Mouse (Mus musculus) intestine, embryonic 14.5 days (tissue): ENCODE results near the gene Rrp12. TPM values are rescaled to one million over a fixed set of nuclear protein-coding genes. Genes with fewer than 3 reads are reported as not detected.

ENCODE experiments used
- ATAC-seq: fragments of 200-750 bp; cut with Nextera tagmentation; replicated peaks from 2 replicates; pipeline ENCODE4 v1.8.0; 2017; ENCODE audit warnings: low read depth, moderate number of reproducible peaks, moderate TSS enrichment, moderate library complexity; ENCODE audit not compliant: low FRiP score, low TSS enrichment
- DNase-seq: peaks from one replicate; pipeline ENCODE4 v3.0.0-alpha.2; 2018; ENCODE audit warnings: low spot score
- H3K27ac ChIP-seq: fragments of 300-500 bp; sonication (generic); 2 replicates; pipeline ENCODE4 v1.5.1; 2014; ENCODE audit warnings: low read depth, mild to moderate bottlenecking, control low read depth
- H3K27me3 ChIP-seq: fragments of 300-500 bp; sonication (generic); replicated peaks from 2 replicates; pipeline ENCODE4 v1.6.1; 2014; ENCODE audit warnings: low read length, control low read depth; ENCODE audit not compliant: control insufficient read depth, insufficient read depth
- H3K36me3 ChIP-seq: fragments of 300-500 bp; sonication (generic); 2 replicates; pipeline ENCODE4 v1.6.1; 2014; ENCODE audit warnings: low read length, control low read depth; ENCODE audit not compliant: control insufficient read depth, insufficient read depth
- H3K4me1 ChIP-seq: fragments of 300-500 bp; sonication (generic); replicated peaks from 2 replicates; pipeline ENCODE4 v1.6.1; 2014; ENCODE audit warnings: low read length, control low read depth, mixed read lengths; ENCODE audit not compliant: control insufficient read depth, insufficient read depth
- H3K4me2 ChIP-seq: fragments of 300-500 bp; sonication (generic); 2 replicates; pipeline ENCODE4 v1.6.1; 2014; ENCODE audit warnings: low read length
- H3K4me3 ChIP-seq: fragments of 300-500 bp; sonication (generic); 2 replicates; pipeline ENCODE4 v1.5.1; 2014; ENCODE audit warnings: low read depth, low read length, control low read depth, mixed read lengths
- H3K9ac ChIP-seq: fragments of 300-500 bp; sonication (generic); 2 replicates; pipeline ENCODE4 v1.6.1; 2014; ENCODE audit warnings: mild to moderate bottlenecking, low read length
- H3K9me3 ChIP-seq: fragments of 300-500 bp; sonication (generic); 2 replicates; pipeline ENCODE4 v1.6.1; 2016; ENCODE audit warnings: low read length, control low read depth; ENCODE audit not compliant: control insufficient read depth
- WGBS: fragments of 180-500 bp; shearing (Covaris S2); extraction: QIAGEN DNeasy Blood & Tissue Kit; methylation state at CpG from one replicate; pipeline ENCODE4 v1.1.7; 2014; 5-methylcytosine and 5-hydroxymethylcytosine counted together
- polyA plus RNA-seq: library from polyadenylated mRNA; unstranded; fragments of >200 nt; fragmentation: Nextera tagmentation; extraction: Ambion mirVana; gene quantifications from 2 replicates; pipeline ENCODE4 v1.2.1, GENCODE M21; 2014

The Rrp12 gene
- polyA plus RNA-seq, 1 experiment from 2014 or later: 16.3 TPM

- Histone ChIP-seq H3K4me2 (peak overlapping the region; percentile 97), H3K27me3 (peaks cover 19% of the 10 kb centered on the region), H3K9ac (peak overlapping the region; percentile 64), H3K36me3 (no peaks in the 10 kb centered on the region), H3K4me1 (peaks cover 9% of the 10 kb centered on the region), H3K9me3 (no peaks in the 10 kb centered on the region), H3K4me3 (peak overlapping the region; percentile 63), H3K27ac (peak overlapping the region; percentile 87)
- WGBS: under 1% methylated on average over 85 of the region's 112 CpGs
- DNase-seq: peak; percentile 83
- peak; percentile 56 for ATAC-seq
Measured at GRCm38 (mm10) chr19:41830106-41831031, 65.6 kb downstream of the Rrp12 start.

GRCm38 (mm10) chr19:41829381-41830105 lies 66.4 kb downstream of the Rrp12 start, which contains the start of gene Frat1:
Gene Frat1, plus strand, starts transcription at chr19:41829970.
- Histone ChIP-seq H3K36me3 (no peaks in the 10 kb centered on the region), H3K4me3 (peak within 1 kb of the TSS; percentile 63), H3K9ac (peak within 1 kb of the TSS; percentile 64), H3K27ac (peak within 1 kb of the TSS; percentile 87), H3K9me3 (no peaks in the 10 kb centered on the region), H3K27me3 (peaks cover 19% of the 10 kb centered on the region), H3K4me1 (peaks cover 9% of the 10 kb centered on the region), H3K4me2 (peak within 1 kb of the TSS; percentile 97)
- ATAC-seq: peak; percentile 91
- 2% methylated on average over 39 of the region's 39 CpGs for WGBS
- DNase-seq: peak; percentile 98

DNA sequence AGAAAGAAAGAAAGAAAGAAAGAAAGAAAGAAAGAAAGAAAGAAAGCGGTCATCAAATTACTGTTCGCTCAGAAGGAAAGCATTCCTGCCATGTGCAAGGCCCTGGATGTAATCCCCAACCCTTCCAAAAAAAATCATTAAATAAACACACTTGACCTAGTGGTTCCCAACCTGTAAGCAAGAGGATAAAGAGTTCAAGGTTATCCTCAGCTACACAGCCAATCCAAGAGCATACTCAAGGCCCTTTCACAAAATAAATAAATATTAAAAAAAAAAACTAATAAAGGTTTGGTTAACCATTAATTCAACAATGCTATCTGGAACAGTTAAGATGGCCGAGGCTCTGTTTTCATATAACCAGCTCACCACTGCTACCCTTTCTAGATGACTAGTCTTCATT lies 67.0 kb downstream of the Rrp12 start:
- peaks cover 9% of the 10 kb centered on the region for H3K4me1 ChIP-seq
- no peaks in the 10 kb centered on the region for H3K9me3 ChIP-seq
- peak overlapping the region; percentile 97 for H3K4me2 ChIP-seq
- DNase-seq: no peak
- peaks cover 19% of the 10 kb centered on the region for H3K27me3 ChIP-seq
- 63% methylated on average over 3 of the region's 3 CpGs for WGBS
- H3K27ac ChIP-seq: peak overlapping the region; percentile 87
- no peak overlapping the region for H3K9ac ChIP-seq
- ATAC-seq: no peak
- no peaks in the 10 kb centered on the region for H3K36me3 ChIP-seq
- peak overlapping the region; percentile 63 for H3K4me3 ChIP-seq

- 81% methylated on average over 3 of the region's 3 CpGs for WGBS
- Histone ChIP-seq H3K36me3 (no peaks in the 10 kb centered on the region), H3K4me2 (no peak overlapping the region), H3K9ac (no peak overlapping the region), H3K9me3 (no peaks in the 10 kb centered on the region), H3K4me1 (peaks cover 8% of the 10 kb centered on the region), H3K4me3 (no peak overlapping the region), H3K27ac (no peak overlapping the region), H3K27me3 (peaks cover 5% of the 10 kb centered on the region; the same call in 1 of the 2 replicates)
- DNase-seq: no peak
- ATAC-seq: no peak
Measured at GRCm38 (mm10) chr19:41826529-41826928, 69.4 kb downstream of the Rrp12 start.

DNA sequence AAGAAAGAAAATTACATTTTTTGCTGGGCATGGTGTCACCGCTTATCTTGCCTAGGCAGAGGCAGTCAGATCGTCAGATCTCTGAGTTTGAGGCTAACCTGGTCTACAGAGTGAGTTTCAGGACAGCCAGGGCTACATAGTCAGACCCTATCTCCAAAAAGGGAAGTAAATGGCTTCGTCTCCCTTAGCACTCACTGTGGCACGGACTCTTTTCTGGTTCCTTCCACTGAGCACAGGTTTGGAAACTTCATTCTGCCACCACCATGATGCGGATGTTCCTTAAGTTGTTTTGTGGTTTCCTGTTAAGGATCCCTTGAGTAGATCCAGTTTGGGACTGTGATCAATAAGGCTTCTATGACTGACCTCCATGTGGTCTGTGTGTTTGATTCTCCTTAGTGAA lies 71.0 kb downstream of the Rrp12 start:
- Histone ChIP-seq H3K36me3 (no peaks in the 10 kb centered on the region), H3K27me3 (no peaks in the 10 kb centered on the region), H3K9ac (no peak overlapping the region), H3K4me2 (no peak overlapping the region), H3K4me1 (no peaks in the 10 kb centered on the region; the same call in 1 of the 2 replicates), H3K27ac (no peak overlapping the region), H3K4me3 (no peak overlapping the region), H3K9me3 (no peaks in the 10 kb centered on the region)
- no peak for ATAC-seq
- WGBS: 87% methylated on average over 5 of the region's 5 CpGs
- no peak for DNase-seq

- DNase-seq: no peak
Measured at GRCm38 (mm10) chr19:41822589-41822988, 73.4 kb downstream of the Rrp12 start.

GRCm38 (mm10) chr19:41821436-41821835 lies 74.5 kb downstream of the Rrp12 start:
- Histone ChIP-seq H3K4me2 (no peak overlapping the region), H3K9me3 (no peaks in the 10 kb centered on the region), H3K27me3 (no peaks in the 10 kb centered on the region), H3K9ac (no peak overlapping the region), H3K4me1 (no peaks in the 10 kb centered on the region), H3K36me3 (no peaks in the 10 kb centered on the region), H3K27ac (no peak overlapping the region), H3K4me3 (no peak overlapping the region)
- DNase-seq (no peak), ATAC-seq (no peak)
- 14% methylated on average over 5 of the region's 5 CpGs for WGBS

More at GRCm38 (mm10) chr19:41822589-41822988, 73.4 kb downstream of the Rrp12 start:
- no peak overlapping the region for H3K4me3 ChIP-seq
- 89% methylated on average over 1 of the region's 1 CpGs for WGBS
- H3K36me3 ChIP-seq: no peaks in the 10 kb centered on the region
- no peak for ATAC-seq
- no peak overlapping the region for H3K27ac ChIP-seq
- no peak overlapping the region for H3K9ac ChIP-seq
- H3K27me3 ChIP-seq: no peaks in the 10 kb centered on the region
- no peaks in the 10 kb centered on the region for H3K4me1 ChIP-seq
- H3K4me2 ChIP-seq: no peak overlapping the region
- H3K9me3 ChIP-seq: no peaks in the 10 kb centered on the region

DNA sequence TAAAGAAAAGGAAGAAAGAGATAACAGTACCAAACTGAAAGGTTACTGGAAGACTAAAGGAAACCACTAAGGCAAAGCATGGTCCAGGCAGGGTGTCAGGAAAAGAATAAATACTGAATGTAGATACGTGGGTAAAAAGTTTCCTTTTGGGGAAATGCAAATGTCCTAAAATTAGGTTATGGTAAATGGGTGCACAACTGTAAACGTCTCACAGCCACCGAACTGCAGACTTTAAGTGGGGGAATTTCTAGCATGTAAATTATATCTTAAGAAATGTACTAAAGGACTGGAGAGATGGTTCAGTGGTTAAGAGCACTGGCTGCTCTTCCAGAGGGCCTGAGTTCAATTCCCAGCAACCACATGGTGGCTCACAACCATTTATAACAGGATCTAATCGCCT lies 77.2 kb downstream of the Rrp12 start:
- no peaks in the 10 kb centered on the region for H3K9me3 ChIP-seq
- H3K36me3 ChIP-seq: no peaks in the 10 kb centered on the region
- H3K4me2 ChIP-seq: no peak overlapping the region
- H3K27me3 ChIP-seq: no peaks in the 10 kb centered on the region
- 85% methylated on average over 4 of the region's 4 CpGs for WGBS
- H3K4me3 ChIP-seq: no peak overlapping the region
- H3K27ac ChIP-seq: no peak overlapping the region
- H3K4me1 ChIP-seq: no peaks in the 10 kb centered on the region
- ATAC-seq (no peak), DNase-seq (no peak)
- H3K9ac ChIP-seq: no peak overlapping the region
